Mouse (Mus musculus) adrenal gland, postnatal 36 days (tissue): ENCODE measurements around the gene Mpdz. TPM values are rescaled to one million over a fixed set of nuclear protein-coding genes. Genes with fewer than 3 reads are reported as not detected.

Experiments
- DNase-seq, 2 experiments: peaks; one replicate each; pipeline ENCODE4 v3.0.0; 2021; ENCODE audit warnings: mixed read lengths in 1 of 2
- total RNA-seq, 2 experiments: library from RNA; stranded (reverse); gene quantifications; 2 replicates each; pipeline ENCODE4 v1.2.3; 2021

Mpdz gene
- total RNA-seq, 2 experiments from 2014 or later = 92.0 to 113 TPM

- DNase-seq = no peak
Measured at GRCm38 (mm10) chr4:81396883-81397282, 45.7 kb downstream of the Mpdz start.

DNA sequence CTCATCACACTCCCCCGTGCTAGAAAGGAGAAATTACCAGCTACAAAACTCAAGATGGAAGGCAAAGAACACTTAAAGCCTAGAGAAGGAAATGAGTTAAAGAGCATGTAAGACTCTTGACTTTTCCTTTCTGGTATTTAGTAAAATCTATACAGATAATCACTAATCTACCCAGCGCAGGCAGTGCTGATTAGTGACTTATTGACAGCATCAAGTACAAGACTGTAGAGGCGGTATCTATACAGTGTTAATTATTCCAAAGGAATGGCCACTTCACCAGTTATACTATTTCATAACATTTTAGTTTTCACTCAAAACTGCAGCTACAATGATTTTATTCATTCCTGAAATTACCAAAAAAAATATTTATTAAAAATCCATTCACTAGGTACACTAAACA, 49.7 kb downstream of the Mpdz start:
- DNase-seq = no peak

- no peak for DNase-seq
Measured at GRCm38 (mm10) chr4:81389263-81389662, 53.4 kb downstream of the Mpdz start.

DNA sequence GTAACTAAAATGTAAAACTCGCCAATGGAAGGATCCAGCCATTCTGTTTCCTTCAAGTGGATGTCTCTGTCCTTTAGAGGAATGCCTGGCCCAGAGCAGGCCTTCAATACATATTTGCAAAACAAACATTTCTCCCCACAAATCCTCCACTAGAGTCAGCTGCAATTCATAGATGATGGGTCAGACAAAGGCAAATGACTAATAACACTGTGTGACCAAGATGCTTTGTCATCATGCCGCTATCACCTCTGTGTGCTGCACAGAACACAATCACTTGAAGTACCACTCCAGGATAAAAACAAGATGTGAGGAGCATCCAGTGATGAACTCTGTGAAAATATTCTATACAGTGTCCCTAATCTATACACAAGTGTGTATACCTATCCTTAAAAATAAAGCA, 55.0 kb downstream of the Mpdz start:
- DNase-seq = peak in 1 of 2 experiments; percentile 32

DNA sequence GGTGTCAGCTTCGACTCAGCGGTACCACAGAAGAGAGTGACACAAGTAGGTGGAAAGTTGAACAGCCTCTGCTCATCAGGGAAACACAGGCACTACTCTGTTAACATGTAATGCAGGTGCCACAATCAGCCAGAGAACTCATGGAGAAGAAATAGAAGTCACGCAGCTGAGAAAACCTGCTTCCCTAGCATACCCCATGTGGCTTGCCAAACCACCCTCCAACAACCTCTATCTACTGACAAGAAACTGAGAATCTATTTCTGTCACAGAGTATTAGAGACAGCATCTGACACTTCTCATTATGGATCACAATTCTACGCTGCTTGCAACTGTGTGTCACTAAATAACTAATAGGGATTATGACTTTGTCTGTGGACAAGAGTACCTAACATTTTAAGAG, 70.3 kb downstream of the Mpdz start:
- no peak for DNase-seq

GRCm38 (mm10) chr4:81351368-81351767, 91.2 kb downstream of the Mpdz start:
- DNase-seq = no peak

- peak in 1 of 2 experiments; percentile 5 for DNase-seq
Measured at GRCm38 (mm10) chr4:81348646-81349045, 94.0 kb downstream of the Mpdz start.

DNA sequence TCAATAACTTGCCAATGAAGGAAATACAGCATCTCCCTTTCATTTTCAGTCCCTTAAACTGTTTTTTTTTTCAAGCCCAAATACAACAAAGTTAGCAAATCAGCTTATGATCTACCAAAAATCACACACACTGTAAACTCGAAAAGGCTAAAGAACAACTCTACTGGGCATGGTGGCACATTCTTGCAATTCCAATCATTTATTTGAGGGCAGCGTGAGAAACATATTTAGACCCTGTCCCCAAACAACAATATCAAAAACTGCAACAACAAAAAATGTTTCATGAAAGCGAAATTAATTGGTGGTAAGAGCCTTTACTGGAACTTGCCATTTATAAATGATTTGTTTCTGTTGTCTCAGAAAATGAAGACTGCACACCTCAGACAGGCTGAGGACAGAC, 97.5 kb downstream of the Mpdz start:
- no peak for DNase-seq

DNA sequence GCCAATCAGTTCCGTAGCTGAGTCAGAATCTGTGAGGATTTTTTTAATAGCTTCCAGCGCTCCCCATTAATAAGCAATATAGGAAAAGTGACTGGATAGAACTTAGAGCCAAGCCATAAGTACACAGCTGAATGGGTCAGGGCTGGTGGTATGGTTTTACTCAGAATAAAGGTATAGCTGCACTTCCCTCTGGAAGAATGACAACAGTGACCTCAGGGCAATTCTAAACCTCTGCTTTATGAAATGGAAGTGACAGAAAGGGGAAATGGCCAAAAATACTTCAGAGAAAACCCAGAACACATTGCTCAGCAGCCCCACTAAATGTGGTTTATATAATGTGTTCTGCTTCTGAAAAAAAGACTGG, 109.0 kb downstream of the Mpdz start:
- DNase-seq = no peak

DNA sequence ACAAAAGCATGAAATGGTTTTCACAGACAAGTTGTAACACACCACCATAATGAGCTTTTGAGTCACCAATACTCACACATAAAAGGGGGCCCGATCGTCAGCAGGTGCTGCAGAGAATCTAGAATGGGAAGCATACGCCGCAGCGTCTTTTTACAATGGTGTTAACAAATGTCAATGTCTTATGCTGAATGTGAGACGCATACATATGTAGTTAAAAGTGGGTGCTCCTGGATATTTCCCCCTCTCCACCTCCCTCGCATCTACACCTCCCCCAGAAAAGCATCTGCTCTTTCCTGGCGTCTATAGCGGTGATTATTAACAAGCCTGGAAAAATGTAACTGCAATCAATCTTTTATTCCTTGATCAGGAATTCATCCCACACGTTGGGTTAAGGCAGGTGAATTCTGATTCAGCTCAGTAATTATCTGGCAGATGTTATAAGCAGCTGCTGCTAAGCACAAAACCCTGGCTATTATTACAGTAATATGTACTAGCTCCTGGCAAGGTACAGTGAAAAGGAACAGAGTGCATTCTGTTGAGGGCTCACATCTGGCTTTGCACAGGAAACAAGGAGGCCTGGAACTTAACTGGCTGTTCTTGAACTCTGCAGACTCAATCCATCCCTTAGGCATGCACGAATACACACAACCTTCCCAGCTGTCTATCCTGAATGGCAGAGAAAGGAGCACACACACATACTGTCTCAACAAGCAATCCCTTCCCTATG, 109.6 kb downstream of the Mpdz start:
- no peak for DNase-seq

GRCm38 (mm10) chr4:81332439-81332841, 110.2 kb downstream of the Mpdz start:
- DNase-seq = no peak

DNA sequence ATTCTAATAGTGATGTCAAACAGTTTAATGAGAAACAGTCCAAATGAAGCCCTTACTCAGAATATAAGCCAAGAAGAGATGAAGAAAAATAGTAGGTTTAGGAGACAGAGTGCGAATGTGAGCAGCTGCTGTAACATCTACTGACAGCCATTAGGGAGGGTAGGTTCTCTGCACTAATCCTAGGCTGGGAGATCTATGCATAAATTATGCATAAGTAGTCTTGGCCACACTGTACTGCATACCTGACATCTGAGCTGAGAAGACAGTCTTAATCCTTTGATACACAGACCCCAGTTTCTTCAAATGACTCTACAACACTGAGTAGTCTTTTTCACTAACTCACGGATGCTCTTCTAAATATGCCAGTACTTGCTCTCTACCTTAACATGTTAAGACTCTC, 114.9 kb downstream of the Mpdz start:
- no peak for DNase-seq

GRCm38 (mm10) chr4:81323853-81324252, 118.8 kb downstream of the Mpdz start:
- no peak for DNase-seq

DNA sequence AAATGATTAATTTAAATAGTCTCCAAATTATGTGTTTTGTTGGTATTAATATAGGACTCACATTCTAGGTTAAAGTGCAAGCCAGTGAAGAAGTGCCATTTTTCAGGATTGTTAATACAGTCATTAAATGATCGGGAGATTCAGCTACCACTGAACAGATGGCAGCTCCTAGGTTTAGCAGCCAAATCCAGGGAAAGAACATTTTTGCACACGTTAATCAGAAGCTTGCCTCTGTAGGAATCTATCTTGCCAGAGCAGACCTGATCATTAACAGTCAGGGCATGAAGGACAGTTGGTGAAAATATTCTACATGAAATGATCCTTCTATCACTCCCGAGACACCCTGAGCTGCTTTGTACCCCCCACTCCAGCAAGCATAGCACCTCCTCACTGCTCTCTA, 120.4 kb downstream of the Mpdz start:
- DNase-seq = no peak

- DNase-seq = no peak
Measured at GRCm38 (mm10) chr4:81314618-81315017, 128.0 kb downstream of the Mpdz start.

- no peak for DNase-seq
Measured at GRCm38 (mm10) chr4:81313246-81313645, 129.4 kb downstream of the Mpdz start.

GRCm38 (mm10) chr4:81310168-81310474, 132.5 kb downstream of the Mpdz start:
- DNase-seq = peak in 1 of 2 experiments; percentile 23

DNA sequence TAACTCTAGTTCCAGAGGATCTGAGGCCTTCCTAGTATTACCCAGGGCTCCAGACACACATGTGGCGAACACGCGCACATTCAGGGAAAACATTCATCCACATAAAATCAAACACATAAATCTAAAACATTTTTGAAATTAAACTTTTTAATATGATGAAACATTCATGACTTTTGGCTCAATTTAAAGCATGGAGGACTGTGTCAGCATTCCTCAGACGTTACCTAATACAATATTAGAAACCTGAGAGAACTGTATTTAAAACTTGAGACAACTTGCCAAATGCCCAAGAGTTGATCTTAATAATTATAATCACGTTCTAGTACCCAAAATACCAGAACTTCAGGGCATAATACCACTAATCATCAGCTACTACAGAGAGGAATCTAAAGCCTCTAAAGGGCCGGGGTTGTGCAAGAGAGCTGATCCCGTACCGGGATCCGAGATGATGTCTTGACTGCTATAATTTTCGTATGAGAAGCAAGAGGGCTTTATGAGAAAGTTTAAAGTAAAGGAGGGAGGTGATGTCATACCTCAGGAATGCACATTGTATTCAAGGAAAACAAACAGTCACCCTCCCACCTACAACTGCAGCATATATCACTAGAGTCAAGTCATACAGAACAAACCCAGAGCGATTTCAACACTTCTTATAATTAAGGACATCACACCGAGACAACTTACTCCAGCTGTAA, 133.0 kb downstream of the Mpdz start:
- no peak for DNase-seq

GRCm38 (mm10) chr4:81307596-81308265, 134.9 kb downstream of the Mpdz start:
- DNase-seq = no peak

DNA sequence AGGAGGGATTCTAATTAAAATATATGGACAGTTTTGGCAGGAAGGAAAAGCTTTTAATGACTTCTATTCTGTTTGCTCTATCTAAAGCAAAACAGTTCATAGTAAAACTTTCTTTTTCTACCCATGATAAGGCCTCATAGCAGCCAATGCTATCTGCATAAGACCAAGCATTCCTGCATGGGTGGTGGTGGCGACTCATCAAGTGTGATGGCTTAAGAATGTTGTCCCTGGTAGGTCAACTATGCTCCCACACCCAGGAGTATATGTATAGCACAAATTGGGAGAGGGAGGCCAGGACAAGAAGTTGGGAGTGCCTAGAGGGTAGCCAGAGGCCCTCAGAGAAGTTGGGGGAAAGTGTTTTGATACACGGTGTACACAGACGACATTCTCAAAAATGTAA, 140.6 kb downstream of the Mpdz start:
- DNase-seq = no peak

- no peak for DNase-seq
Measured at GRCm38 (mm10) chr4:81298384-81298783, 144.2 kb downstream of the Mpdz start.

GRCm38 (mm10) chr4:81293309-81293708, 149.3 kb downstream of the Mpdz start:
- no peak for DNase-seq

DNA sequence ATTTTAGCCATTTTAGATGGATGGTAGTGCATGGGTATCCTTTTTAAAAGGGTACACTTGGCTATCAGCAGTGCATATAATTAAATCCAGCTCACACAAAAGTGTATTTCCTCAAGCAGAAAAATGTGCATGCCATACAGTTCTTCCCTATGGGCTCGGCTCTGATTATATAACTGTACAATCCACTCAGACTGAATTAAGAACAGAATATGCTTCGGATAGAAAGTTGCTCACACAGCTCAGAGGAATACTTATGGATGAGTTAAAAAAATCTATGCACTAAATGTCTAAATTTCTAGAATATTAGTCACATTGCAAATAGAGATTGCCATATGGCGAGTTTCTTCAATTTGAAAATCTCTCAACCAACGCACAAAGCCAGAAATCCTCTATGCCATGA, 157.1 kb downstream of the Mpdz start:
- DNase-seq = no peak

- peak; percentile 14 to 26 for DNase-seq
Measured at GRCm38 (mm10) chr4:81283611-81284010, 159.0 kb downstream of the Mpdz start.
